Mouse (Mus musculus) lung, embryonic 14.5 days (tissue): ENCODE results near the gene Pdcd11. TPM values are rescaled to one million over a fixed set of nuclear protein-coding genes. Genes with fewer than 3 reads are reported as not detected.

Experiments
- ATAC-seq: fragments of 200-750 bp; cut with Nextera tagmentation; 2 replicates; pipeline ENCODE4 v1.8.0; 2017; ENCODE audit warnings: mild to moderate bottlenecking, moderate TSS enrichment, moderate library complexity; ENCODE audit not compliant: insufficient read depth
- DNase-seq: peaks from one replicate; pipeline ENCODE4 v3.0.0-alpha.2; 2015
- H3K27ac ChIP-seq: fragments of 300-500 bp; sonication (generic); 2 replicates; pipeline ENCODE4 v1.5.1; 2014; ENCODE audit warnings: low read depth, mild to moderate bottlenecking, moderate library complexity
- H3K27me3 ChIP-seq: fragments of 300-500 bp; sonication (generic); 2 replicates; pipeline ENCODE4 v1.6.1; 2014; ENCODE audit warnings: low read length, control low read depth; ENCODE audit not compliant: insufficient read depth
- H3K36me3 ChIP-seq: fragments of 300-500 bp; sonication (generic); 2 replicates; pipeline ENCODE4 v1.6.1; 2014; ENCODE audit warnings: control low read depth; ENCODE audit not compliant: insufficient read depth
- H3K4me1 ChIP-seq: fragments of 300-500 bp; sonication (generic); 2 replicates; pipeline ENCODE4 v1.6.1; 2014; ENCODE audit warnings: antibody characterized with exemption, control low read depth; ENCODE audit not compliant: insufficient read depth
- H3K4me2 ChIP-seq: fragments of 300-500 bp; sonication (generic); 2 replicates; pipeline ENCODE4 v1.6.1; 2014; ENCODE audit warnings: mild to moderate bottlenecking
- H3K4me3 ChIP-seq: fragments of 300-500 bp; sonication (generic); 2 replicates; pipeline ENCODE4 v1.5.1; 2014; ENCODE audit warnings: low read depth, low read length
- H3K9ac ChIP-seq: fragments of 300-500 bp; sonication (generic); 2 replicates; pipeline ENCODE4 v1.6.1; 2014
- H3K9me3 ChIP-seq: fragments of 300-500 bp; sonication (generic); 2 replicates; pipeline ENCODE4 v1.6.1; 2016; ENCODE audit warnings: low read depth, low read length, control low read depth
- CTCF ChIP-seq: IDR thresholded peaks from 2 replicates; pipeline ENCODE4 v1.5.1; 2016; ENCODE audit warnings: antibody characterized with exemption, low read depth
- WGBS: fragments of 180-500 bp; shearing (Covaris S2); extraction: QIAGEN DNeasy Blood & Tissue Kit; methylation state at CpG from one replicate; pipeline ENCODE4 v1.1.7; 2014; 5-methylcytosine and 5-hydroxymethylcytosine counted together
- polyA plus RNA-seq: library from polyadenylated mRNA; unstranded; fragments of >200 nt; fragmentation: Nextera tagmentation; extraction: Ambion mirVana; gene quantifications from 2 replicates; pipeline ENCODE4 v1.2.1, GENCODE M21; 2014

The Pdcd11 gene
- polyA plus RNA-seq, 1 experiment from 2014 or later, result 13.3 TPM

DNA sequence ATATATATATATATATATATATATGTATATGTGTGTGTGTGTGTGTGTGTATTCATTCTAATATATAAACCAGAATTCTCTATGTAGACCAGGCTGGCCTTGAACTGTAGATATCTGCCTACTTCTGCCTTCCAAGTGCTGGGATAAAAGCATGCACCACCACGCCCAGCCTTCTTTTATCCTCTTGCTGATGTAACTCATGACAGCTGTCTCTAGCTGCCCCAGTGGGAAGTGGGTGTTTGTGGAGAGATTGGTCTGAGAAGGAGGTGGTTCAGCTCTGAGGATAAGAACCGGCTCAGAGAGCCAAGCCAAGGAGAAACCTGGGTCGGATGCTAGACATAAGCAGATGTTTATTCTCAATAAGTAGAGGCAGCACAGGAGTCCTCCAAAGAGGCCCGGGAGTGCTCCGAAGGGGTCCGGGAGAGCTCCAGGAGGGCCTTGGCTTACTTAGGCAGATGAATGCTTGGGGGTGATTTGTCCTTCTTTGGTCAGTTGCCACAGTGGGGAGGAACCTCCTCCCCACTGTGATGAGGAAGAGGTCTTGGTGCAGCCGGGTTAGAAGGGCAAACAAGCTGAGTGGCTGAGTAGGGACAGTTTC, 77.1 kb downstream of the Pdcd11 start:
- Histone ChIP-seq H3K9me3 (no peaks in the 10 kb centered on the region), H3K27ac (no peak overlapping the region), H3K36me3 (no peaks in the 10 kb centered on the region), H3K27me3 (no peaks in the 10 kb centered on the region), H3K4me2 (peak overlapping the region; percentile 52; the same call in 1 of the 2 replicates), H3K4me3 (no peak overlapping the region), H3K9ac (no peak overlapping the region), H3K4me1 (no peaks in the 10 kb centered on the region)
- ATAC-seq (peak; percentile 14; the same call in 1 of the 2 replicates), DNase-seq (no peak)
- 43% methylated on average over 7 of the region's 7 CpGs for WGBS
- TF ChIP-seq CTCF, result no peak

DNA sequence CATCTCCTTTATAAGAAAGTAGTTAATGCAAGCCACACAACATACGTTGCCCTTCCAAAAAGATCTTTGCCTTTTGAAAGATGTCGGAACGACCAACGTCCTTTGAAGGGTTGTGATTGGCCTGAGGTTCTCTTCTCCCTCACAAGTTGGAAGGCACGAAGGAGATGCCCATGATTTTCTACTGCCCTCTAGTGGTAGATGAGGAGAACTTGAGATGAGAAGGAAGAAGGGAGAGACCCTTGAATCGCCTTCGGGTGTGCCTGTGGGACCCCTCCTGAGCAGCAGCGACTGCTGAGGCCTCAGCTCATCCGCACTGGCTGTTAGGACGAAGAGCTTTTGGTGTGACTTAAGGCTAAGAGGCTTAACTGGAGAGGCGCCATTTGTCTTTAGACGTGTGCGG, 77.7 kb downstream of the Pdcd11 start:
- ATAC-seq, result peak; percentile 62; the same call in 1 of the 2 replicates
- H3K4me1 ChIP-seq, result no peaks in the 10 kb centered on the region
- 5% methylated on average over 13 of the region's 13 CpGs for WGBS
- peak; percentile 92 for TF ChIP-seq CTCF
- no peak overlapping the region for H3K9ac ChIP-seq
- no peaks in the 10 kb centered on the region for H3K9me3 ChIP-seq
- peak; percentile 84 for DNase-seq
- H3K36me3 ChIP-seq, result no peaks in the 10 kb centered on the region
- peak overlapping the region; percentile 8; the same call in 1 of the 2 replicates for H3K4me3 ChIP-seq
- no peak overlapping the region for H3K27ac ChIP-seq
- H3K4me2 ChIP-seq, result peak overlapping the region; percentile 52
- H3K27me3 ChIP-seq, result no peaks in the 10 kb centered on the region

DNA sequence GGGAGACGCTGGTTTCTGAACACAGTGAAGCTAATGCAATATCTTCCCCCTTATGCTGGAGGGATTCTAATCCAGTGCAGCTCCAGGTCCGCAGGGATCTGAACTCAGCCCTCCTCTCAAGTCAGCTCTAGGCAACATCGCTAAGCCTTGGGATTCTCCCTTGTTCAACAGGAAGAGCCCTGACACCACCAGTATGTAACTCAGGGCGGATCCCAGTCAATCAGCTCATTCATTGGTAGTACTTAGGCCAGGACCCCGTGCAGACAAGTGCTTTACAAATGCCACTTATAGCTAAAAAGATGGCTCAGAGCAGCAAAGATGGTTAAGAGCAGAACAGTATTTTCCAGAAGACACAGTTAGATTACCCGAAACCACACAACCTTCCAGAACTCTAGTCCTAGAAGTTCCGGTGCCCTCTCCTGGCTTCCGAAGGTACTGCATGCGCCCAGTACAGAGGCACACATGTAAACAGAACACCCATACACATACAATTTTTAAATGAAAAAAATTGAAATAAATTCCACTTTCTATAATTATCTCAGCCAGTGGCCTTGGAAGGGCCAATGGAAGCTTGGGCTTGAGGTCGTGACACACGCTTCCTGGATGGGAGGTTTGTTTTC, 78.3 kb downstream of the Pdcd11 start:
- Histone ChIP-seq H3K9ac (no peak overlapping the region), H3K4me3 (no peak overlapping the region), H3K4me1 (no peaks in the 10 kb centered on the region), H3K36me3 (no peaks in the 10 kb centered on the region), H3K9me3 (no peaks in the 10 kb centered on the region), H3K4me2 (peak overlapping the region; percentile 52), H3K27me3 (no peaks in the 10 kb centered on the region), H3K27ac (no peak overlapping the region)
- peak; percentile 95 for DNase-seq
- peak; percentile 38; the same call in 1 of the 2 replicates for ATAC-seq
- WGBS, result 22% methylated on average over 11 of the region's 11 CpGs
- TF ChIP-seq CTCF, result peak; percentile 88

DNA sequence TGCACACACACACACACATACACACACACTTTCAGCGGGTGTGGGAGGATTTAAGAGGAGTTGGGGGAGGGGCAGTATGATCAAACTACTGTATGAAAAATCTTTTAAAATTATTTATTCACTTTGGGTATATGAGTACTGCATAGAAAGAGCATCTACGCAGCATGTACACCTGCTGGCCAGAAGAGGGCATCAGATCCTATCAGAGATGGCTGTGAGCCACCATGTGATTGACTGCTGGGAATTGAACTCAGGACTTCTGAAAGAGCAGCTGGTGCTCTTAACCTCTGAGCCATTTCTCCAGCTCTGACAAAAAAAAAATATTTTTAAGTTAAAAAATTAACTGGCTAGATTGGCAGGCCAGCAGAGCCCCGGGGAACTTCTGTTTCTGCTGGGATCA, 83.9 kb downstream of the Pdcd11 start:
- no peaks in the 10 kb centered on the region for H3K9me3 ChIP-seq
- DNase-seq, result peak; percentile 66
- no peak for ATAC-seq
- TF ChIP-seq CTCF, result peak; percentile 66
- H3K9ac ChIP-seq, result no peak overlapping the region
- H3K4me2 ChIP-seq, result no peak overlapping the region
- no peak overlapping the region for H3K4me3 ChIP-seq
- peaks cover 4% of the 10 kb centered on the region; the same call in 1 of the 2 replicates for H3K4me1 ChIP-seq
- no peaks in the 10 kb centered on the region for H3K36me3 ChIP-seq
- no peak overlapping the region for H3K27ac ChIP-seq
- peaks cover 17% of the 10 kb centered on the region for H3K27me3 ChIP-seq
- WGBS, result 48% methylated on average over 3 of the region's 3 CpGs

DNA sequence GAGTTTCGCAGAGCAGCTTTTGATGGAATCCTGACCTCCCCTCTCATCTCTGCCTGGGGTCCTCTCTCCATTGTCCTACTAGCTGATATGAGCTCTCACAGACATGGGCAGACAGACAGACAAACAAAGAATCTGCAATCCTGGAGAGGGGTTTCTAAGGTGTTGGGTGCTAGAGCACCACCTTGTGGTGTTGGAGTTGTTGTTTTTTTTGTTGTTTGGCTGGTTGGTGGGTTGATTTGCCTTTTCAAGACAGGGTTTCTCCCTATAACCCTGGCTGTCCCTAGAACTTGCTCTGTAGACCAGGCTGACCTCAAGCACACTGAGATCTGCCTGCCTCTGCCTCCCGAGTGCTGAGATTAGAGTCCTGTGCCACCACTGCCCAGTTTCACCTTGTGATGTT, 84.9 kb downstream of the Pdcd11 start:
- H3K27me3 ChIP-seq, result peaks cover 27% of the 10 kb centered on the region
- no peak for ATAC-seq
- H3K9ac ChIP-seq, result no peak overlapping the region

DNA sequence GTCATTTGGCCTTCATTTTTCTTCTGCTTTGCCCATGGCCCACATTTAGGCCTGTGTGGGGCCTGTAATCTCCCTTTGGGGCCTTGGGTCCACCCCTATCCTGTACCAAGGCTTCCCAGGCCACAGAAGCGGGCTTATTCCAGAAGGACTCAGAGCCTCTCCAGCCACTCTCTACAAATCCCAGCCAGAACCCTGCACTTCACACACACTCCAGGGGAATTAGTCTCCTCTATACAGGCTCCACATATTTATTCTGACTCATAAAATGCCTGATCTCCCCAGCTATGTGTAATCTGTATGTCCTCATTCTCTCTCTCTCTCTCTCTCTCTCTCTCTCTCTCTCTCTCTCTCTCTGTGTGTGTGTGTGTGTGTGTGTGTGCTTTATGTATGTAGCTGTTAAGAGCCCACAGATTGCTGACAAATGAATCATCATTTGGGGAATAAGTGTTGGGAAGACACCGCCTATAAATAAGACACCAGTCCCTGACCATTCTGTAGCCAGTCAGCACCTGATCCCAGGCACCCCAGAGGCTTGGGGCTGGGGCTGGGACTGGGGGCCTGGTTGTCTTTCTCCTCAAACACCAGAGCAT, 86.4 kb downstream of the Pdcd11 start:
- ATAC-seq, result no peak
- Histone ChIP-seq H3K36me3 (no peaks in the 10 kb centered on the region), H3K9ac (no peak overlapping the region), H3K4me2 (no peak overlapping the region), H3K4me1 (peaks cover 4% of the 10 kb centered on the region; the same call in 1 of the 2 replicates), H3K27me3 (peaks cover 33% of the 10 kb centered on the region), H3K9me3 (no peaks in the 10 kb centered on the region; the same call in 1 of the 2 replicates), H3K4me3 (no peak overlapping the region), H3K27ac (no peak overlapping the region)
- no peak for DNase-seq
- WGBS, result 86% methylated on average over 2 of the region's 2 CpGs
- TF ChIP-seq CTCF, result no peak

More for the DNA sequence above, 84.9 kb downstream of the Pdcd11 start:
- no peak for DNase-seq
- Histone ChIP-seq H3K9me3 (no peaks in the 10 kb centered on the region), H3K4me3 (no peak overlapping the region), H3K4me1 (peaks cover 4% of the 10 kb centered on the region; the same call in 1 of the 2 replicates), H3K36me3 (no peaks in the 10 kb centered on the region), H3K27ac (no peak overlapping the region), H3K4me2 (no peak overlapping the region)
- 56% methylated on average over 2 of the region's 2 CpGs for WGBS
- peak; percentile 21; the same call in 1 of the 2 replicates for TF ChIP-seq CTCF

DNA sequence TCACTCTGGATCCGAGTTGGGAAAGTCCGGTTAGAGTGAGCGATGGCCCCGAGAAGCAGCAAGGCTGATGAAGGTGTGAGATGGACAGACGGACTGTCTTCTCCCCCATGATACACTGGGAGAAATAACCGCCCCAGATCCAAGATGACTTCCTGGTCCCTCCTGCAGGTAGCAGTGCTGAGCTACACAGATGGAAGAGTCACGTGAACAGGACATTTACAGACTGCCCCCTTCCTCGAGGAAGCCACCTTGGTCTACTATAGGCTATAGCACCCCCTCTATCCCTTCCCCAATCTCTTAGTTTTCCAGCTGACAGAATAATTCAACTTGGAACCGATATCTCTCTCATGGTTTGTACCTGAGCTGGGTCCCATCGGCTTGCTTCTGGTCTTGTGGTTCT, 87.4 kb downstream of the Pdcd11 start:
- Histone ChIP-seq H3K27me3 (peaks cover 33% of the 10 kb centered on the region), H3K4me1 (peaks cover 4% of the 10 kb centered on the region; the same call in 1 of the 2 replicates), H3K9ac (no peak overlapping the region), H3K9me3 (no peaks in the 10 kb centered on the region; the same call in 1 of the 2 replicates), H3K27ac (no peak overlapping the region), H3K4me3 (peak overlapping the region; percentile 69), H3K36me3 (no peaks in the 10 kb centered on the region), H3K4me2 (peak overlapping the region; percentile 100)
- TF ChIP-seq CTCF, result peak; percentile 65
- 15% methylated on average over 10 of the region's 10 CpGs for WGBS
- DNase-seq, result peak; percentile 62
- ATAC-seq, result peak; percentile 64
